Mouse (Mus musculus): ENCODE measurements at regions not wholly inside any gene's neighbourhood (a gene's known extent, or its start where the extent isn't known, plus 50 kb on each side); places are given as distances from the start of the nearest gene placed in this dataset.

GRCm38 (mm10) chr3:81377466-81377865 lies 341.2 kb downstream of the Pdgfc start:
- TF ChIP-seq CTCF (IDR thresholded peaks at IDR 0.05; ENCODE audit: low read depth): no peak
- TF ChIP-seq EP300 (optimal IDR thresholded peaks at IDR 0.05): no peak

Data from stomach, postnatal 0 days (tissue).